In the genomic region with DNA sequence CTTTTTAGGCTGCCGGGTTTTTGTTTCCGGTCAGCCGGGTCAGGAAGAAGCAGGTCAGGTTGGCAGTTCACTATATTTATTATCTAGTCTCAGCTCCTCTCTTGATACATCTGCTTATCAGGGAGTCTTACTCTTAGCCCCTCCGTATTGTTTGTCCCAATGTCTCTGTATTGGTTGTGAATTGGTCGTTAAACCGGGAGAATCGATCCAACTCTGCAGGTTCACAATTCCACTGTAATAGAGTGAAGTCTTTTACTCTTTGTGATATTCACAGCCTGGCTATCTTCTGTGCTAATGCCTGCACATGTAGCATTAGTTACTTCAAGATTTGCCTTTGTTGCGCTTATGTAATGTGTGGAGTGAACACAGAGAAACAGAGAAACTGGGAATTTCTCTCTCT, we compare ENCODE assay signal across 8 mouse cellular contexts. TPM values are rescaled to one million over a fixed set of nuclear protein-coding genes. Genes with fewer than 3 reads are reported as not detected.
A peak's percentile ranks its signal among the peaks of the same experiment; 100 is the strongest.
DNase-seq lines count a peak whose midpoint lies in the region; ATAC-seq lines count a peak whose summit lies in the region.

No protein-coding gene starts in this region.

- no peak for ATAC-seq in neural tube, embryonic 11.5 days (ENCODE audit: insufficient read depth, low FRiP score, low TSS enrichment)
- ATAC-seq in limb, embryonic 15.5 days (ENCODE audit: insufficient number of reproducible peaks, low FRiP score, low TSS enrichment, low read depth), result no peak
- ATAC-seq in stomach, embryonic 15.5 days (ENCODE audit: insufficient read depth, low FRiP score, low read depth), result no peak

- peak overlapping the region; percentile 65 for H3K4me2 ChIP-seq in neural tube, embryonic 11.5 days (ENCODE audit: low read depth)
- peak overlapping the region; percentile 57 for H3K4me2 ChIP-seq in limb, embryonic 15.5 days
- H3K4me2 ChIP-seq in stomach, embryonic 15.5 days, result peak overlapping the region; percentile 62

- H3K27me3 ChIP-seq in neural tube, embryonic 11.5 days (ENCODE audit: control insufficient read depth, insufficient read depth, low read length), result no peaks in the 10 kb centered on the region
- H3K27me3 ChIP-seq in limb, embryonic 15.5 days, result no peaks in the 10 kb centered on the region
- H3K27me3 ChIP-seq in stomach, embryonic 15.5 days (replicated peaks), result no peaks in the 10 kb centered on the region

- no peak overlapping the region for H3K27ac ChIP-seq in neural tube, embryonic 11.5 days (ENCODE audit: low read depth, low read length)
- H3K27ac ChIP-seq in limb, embryonic 15.5 days, result no peak overlapping the region
- H3K27ac ChIP-seq in stomach, embryonic 15.5 days, result peak overlapping the region; percentile 99

- 81% methylated on average over 8 of the region's 8 CpGs for WGBS in neural tube, embryonic 11.5 days
- 59% methylated on average over 8 of the region's 8 CpGs for WGBS in limb, embryonic 15.5 days
- 51% methylated on average over 8 of the region's 8 CpGs for WGBS in stomach, embryonic 15.5 days

- DNase-seq in cerebellum, adult 9-10 months, result peak; percentile 10
- DNase-seq in cerebellum, adult 18-20 months, result no peak
- no peak for DNase-seq in neural tube, embryonic 11.5 days (ENCODE audit: low spot score)
- no peak for DNase-seq in neural tube, embryonic 10.5 days (ENCODE audit: extremely low spot score, low spot score)
- DNase-seq in left cerebral cortex, adult 18-20 months (ENCODE audit: low spot score in 2 of 2), result no peak
- no peak for DNase-seq in cerebellum, postnatal 14 days

- no peaks in the 10 kb centered on the region for H3K36me3 ChIP-seq in neural tube, embryonic 11.5 days (ENCODE audit: control insufficient read depth, insufficient read depth, low read length)
- peaks cover 11% of the 10 kb centered on the region for H3K36me3 ChIP-seq in limb, embryonic 15.5 days
- no peaks in the 10 kb centered on the region for H3K36me3 ChIP-seq in stomach, embryonic 15.5 days

- no peaks in the 10 kb centered on the region for H3K9me3 ChIP-seq in neural tube, embryonic 11.5 days (ENCODE audit: control insufficient read depth, low read length)
- no peaks in the 10 kb centered on the region for H3K9me3 ChIP-seq in limb, embryonic 15.5 days
- no peaks in the 10 kb centered on the region for H3K9me3 ChIP-seq in stomach, embryonic 15.5 days

- H3K9ac ChIP-seq in neural tube, embryonic 11.5 days (ENCODE audit: low read length), result peak overlapping the region; percentile 95; the same call in 1 of the 2 replicates
- H3K9ac ChIP-seq in limb, embryonic 15.5 days, result no peak overlapping the region
- peak overlapping the region; percentile 64; the same call in 1 of the 2 replicates for H3K9ac ChIP-seq in stomach, embryonic 15.5 days

- peak overlapping the region; percentile 64 for H3K4me3 ChIP-seq in neural tube, embryonic 11.5 days (ENCODE audit: low read depth, low read length)
- H3K4me3 ChIP-seq in limb, embryonic 15.5 days, result peak overlapping the region; percentile 70
- H3K4me3 ChIP-seq in stomach, embryonic 15.5 days (replicated peaks), result peak overlapping the region; percentile 64

- H3K4me1 ChIP-seq in neural tube, embryonic 11.5 days (ENCODE audit: control insufficient read depth, insufficient read depth, low read length), result no peaks in the 10 kb centered on the region
- no peaks in the 10 kb centered on the region for H3K4me1 ChIP-seq in limb, embryonic 15.5 days
- 0 out of 2 replicates have a peak, but pooled peaks cover 3% of the 10 kb centered on the region for H3K4me1 ChIP-seq in stomach, embryonic 15.5 days

RNA-seq across cellular contexts. Expression of gene Ttc32, which starts 1.4 kb away (rescaled TPM):
- polyA plus RNA-seq in neural tube, embryonic 11.5 days (2014; fragmentation: Nextera tagmentation; extraction: Ambion mirVana), result 16.5 and 18.7 TPM in 2 replicates
- 14.4 and 16.6 TPM in 2 replicates for polyA plus RNA-seq in limb, embryonic 15.5 days (2015; fragmentation: Nextera tagmentation; extraction: Ambion mirVana)
- 24.6 and 28.1 TPM in 2 replicates for polyA plus RNA-seq in stomach, embryonic 15.5 days (2015; fragmentation: Nextera tagmentation; extraction: Ambion mirVana)
- 1 to 10 TPM; 4.2 to 5.2 TPM for total RNA-seq in left cerebral cortex, adult 18-20 months (2021)

RNA-seq across cellular contexts. Expression of gene Wdr35, which starts 57.5 kb away (rescaled TPM):
- polyA plus RNA-seq in neural tube, embryonic 11.5 days (2014; fragmentation: Nextera tagmentation; extraction: Ambion mirVana), result 21.0 and 21.6 TPM in 2 replicates
- 18.8 and 20.2 TPM in 2 replicates for polyA plus RNA-seq in limb, embryonic 15.5 days (2015; fragmentation: Nextera tagmentation; extraction: Ambion mirVana)
- polyA plus RNA-seq in stomach, embryonic 15.5 days (2015; fragmentation: Nextera tagmentation; extraction: Ambion mirVana), result 12.5 and 13.2 TPM in 2 replicates
- 10 to 100 TPM; 43.6 to 47.1 TPM for total RNA-seq in left cerebral cortex, adult 18-20 months (2021)
